Mouse (Mus musculus) hindbrain, embryonic 14.5 days (tissue): ENCODE data around the gene Nckap5. TPM values are rescaled to one million over a fixed set of nuclear protein-coding genes. Genes with fewer than 3 reads are reported as not detected.

Experiments
- ATAC-seq: fragments of 200-750 bp; cut with Nextera tagmentation; 2 replicates; pipeline ENCODE4 v1.8.0; 2017; ENCODE audit warnings: moderate number of reproducible peaks, mild to moderate bottlenecking, moderate TSS enrichment, moderate library complexity; ENCODE audit not compliant: low FRiP score
- DNase-seq: peaks from one replicate; pipeline ENCODE4 v3.0.0-alpha.2; 2015; ENCODE audit warnings: low spot score
- H3K27ac ChIP-seq: fragments of 300-500 bp; sonication (generic); 2 replicates; pipeline ENCODE4 v1.5.1; 2014; ENCODE audit warnings: mild to moderate bottlenecking, moderate library complexity
- H3K27me3 ChIP-seq: fragments of 300-500 bp; sonication (generic); 2 replicates; pipeline ENCODE4 v1.6.1; 2014; ENCODE audit warnings: mild to moderate bottlenecking, low read length, mixed read lengths; ENCODE audit not compliant: control insufficient read depth, insufficient read depth
- H3K36me3 ChIP-seq: fragments of 300-500 bp; sonication (generic); replicated peaks from 2 replicates; pipeline ENCODE4 v1.6.1; 2014; ENCODE audit not compliant: control insufficient read depth, insufficient read depth
- H3K4me1 ChIP-seq: fragments of 300-500 bp; sonication (generic); replicated peaks from 2 replicates; pipeline ENCODE4 v1.6.1; 2014; ENCODE audit warnings: antibody characterized with exemption, low read length, mixed read lengths; ENCODE audit not compliant: control insufficient read depth, insufficient read depth
- H3K4me2 ChIP-seq: fragments of 300-500 bp; sonication (generic); replicated peaks from 2 replicates; pipeline ENCODE4 v1.6.1; 2014; ENCODE audit warnings: mild to moderate bottlenecking, moderate library complexity
- H3K4me3 ChIP-seq: fragments of 300-500 bp; sonication (generic); replicated peaks from 2 replicates; pipeline ENCODE4 v1.5.1; 2014; ENCODE audit warnings: mild to moderate bottlenecking, low read length
- H3K9ac ChIP-seq: fragments of 300-500 bp; sonication (generic); 2 replicates; pipeline ENCODE4 v1.6.1; 2014
- H3K9me3 ChIP-seq: fragments of 300-500 bp; sonication (generic); 2 replicates; pipeline ENCODE4 v1.6.1; 2016; ENCODE audit warnings: low read length; ENCODE audit not compliant: control insufficient read depth
- WGBS: fragments of 180-500 bp; shearing (Covaris S2); extraction: QIAGEN DNeasy Blood & Tissue Kit; methylation state at CpG from one replicate; pipeline ENCODE4 v1.1.7; 2014; 5-methylcytosine and 5-hydroxymethylcytosine counted together
- polyA plus RNA-seq: library from polyadenylated mRNA; unstranded; fragments of >200 nt; fragmentation: Nextera tagmentation; extraction: Ambion mirVana; gene quantifications from 2 replicates; pipeline ENCODE4 v1.2.1, GENCODE M21; 2014

Gene Nckap5
- polyA plus RNA-seq, 1 experiment from 2014 or later: 14.1 TPM

DNA sequence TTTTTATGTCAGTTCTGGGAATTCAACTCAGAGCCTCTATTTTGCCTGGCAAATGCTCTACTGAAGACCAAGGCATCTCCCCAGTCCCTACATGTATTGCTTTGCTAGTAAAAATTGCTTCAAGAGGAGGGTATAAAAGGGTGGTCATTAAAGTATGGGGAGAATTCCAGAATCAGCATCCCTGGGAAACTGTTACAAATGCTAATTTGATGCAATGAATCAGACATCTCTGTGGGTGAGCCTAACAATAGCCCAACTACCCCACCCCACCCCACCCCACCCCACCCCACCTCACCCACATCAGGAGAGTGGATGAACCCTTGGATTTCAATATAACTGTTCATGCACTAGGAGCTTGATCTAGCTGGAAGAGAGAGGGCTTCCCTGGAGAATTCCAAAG lies 77.0 kb downstream of the Nckap5 start:
- no peak for ATAC-seq
- Histone ChIP-seq H3K27ac (no peak overlapping the region), H3K27me3 (no peaks in the 10 kb centered on the region), H3K4me3 (no peak overlapping the region), H3K4me2 (no peak overlapping the region), H3K9me3 (no peaks in the 10 kb centered on the region), H3K9ac (no peak overlapping the region), H3K4me1 (peaks cover 8% of the 10 kb centered on the region; the same call in 1 of the 2 replicates), H3K36me3 (no peaks in the 10 kb centered on the region)
- no peak for DNase-seq

DNA sequence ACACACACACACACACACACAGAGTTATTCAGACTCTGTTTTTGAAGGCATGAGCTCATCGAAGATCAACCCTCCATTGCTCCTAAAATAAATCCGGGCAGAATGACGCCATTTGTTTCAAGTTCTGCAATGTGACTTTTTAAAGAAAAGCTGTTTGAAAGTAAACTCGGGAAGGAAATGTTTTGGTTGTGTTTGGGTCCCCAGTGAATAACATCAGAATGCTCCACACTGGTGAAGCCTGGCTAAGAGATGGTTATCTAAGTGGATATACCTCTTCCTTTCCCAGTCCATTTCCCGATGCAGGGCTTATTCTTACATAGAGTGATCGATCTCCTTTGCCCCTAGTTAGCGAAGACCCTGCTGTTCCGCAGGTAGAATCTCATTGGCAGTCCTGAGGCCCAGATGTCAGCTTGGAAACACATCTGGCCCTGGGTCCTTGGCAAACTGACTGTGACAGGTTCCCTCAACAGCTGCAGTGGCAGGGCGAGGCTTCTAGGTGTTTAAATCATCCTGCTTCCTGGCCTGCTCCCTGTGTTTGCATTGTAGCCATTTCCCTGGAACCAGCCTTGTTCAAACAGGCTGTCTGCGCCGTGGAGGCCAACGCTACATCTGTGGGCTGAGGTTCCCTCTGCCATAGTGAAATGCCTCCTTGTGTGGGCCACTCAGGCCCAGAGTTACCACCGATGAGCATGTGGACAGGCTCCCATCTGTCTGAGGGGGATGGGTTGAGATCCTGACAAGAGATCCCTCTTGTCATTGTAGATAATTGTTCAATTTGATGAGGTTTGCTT lies 78.2 kb downstream of the Nckap5 start:
- no peak overlapping the region for H3K4me2 ChIP-seq
- no peak for DNase-seq

DNA sequence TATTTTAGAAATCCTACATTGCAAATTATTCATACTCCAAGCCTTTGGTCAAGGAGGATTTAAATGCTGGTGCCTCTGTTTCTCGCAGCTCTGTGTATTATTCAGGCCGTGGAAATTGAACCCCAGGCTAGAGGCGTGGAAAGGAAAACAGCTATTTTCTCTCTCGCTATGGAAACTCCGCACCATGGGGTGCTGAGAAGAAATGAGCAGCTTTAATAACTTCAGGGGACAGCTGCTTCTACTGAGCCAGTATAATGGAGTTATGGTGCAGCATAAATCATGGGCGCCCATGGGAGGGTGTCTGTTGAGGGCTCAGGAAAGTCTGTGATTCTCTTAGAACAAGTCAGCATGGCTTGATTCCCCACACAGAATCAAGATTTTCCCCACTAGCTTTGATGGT lies 79.5 kb downstream of the Nckap5 start:
- H3K27ac ChIP-seq: no peak overlapping the region
- WGBS: 27% methylated on average over 6 of the region's 6 CpGs
- H3K36me3 ChIP-seq: no peaks in the 10 kb centered on the region
- no peaks in the 10 kb centered on the region for H3K27me3 ChIP-seq
- no peak overlapping the region for H3K4me2 ChIP-seq
- H3K4me1 ChIP-seq: peaks cover 8% of the 10 kb centered on the region; the same call in 1 of the 2 replicates
- no peak overlapping the region for H3K4me3 ChIP-seq
- H3K9me3 ChIP-seq: no peaks in the 10 kb centered on the region
- DNase-seq (peak; percentile 44), ATAC-seq (peak; percentile 70; the same call in 1 of the 2 replicates)
- H3K9ac ChIP-seq: no peak overlapping the region

More for the DNA sequence above, 78.2 kb downstream of the Nckap5 start:
- ATAC-seq: no peak
- Histone ChIP-seq H3K4me3 (no peak overlapping the region), H3K36me3 (no peaks in the 10 kb centered on the region), H3K9me3 (no peaks in the 10 kb centered on the region), H3K27me3 (no peaks in the 10 kb centered on the region), H3K9ac (no peak overlapping the region), H3K27ac (no peak overlapping the region), H3K4me1 (peaks cover 8% of the 10 kb centered on the region; the same call in 1 of the 2 replicates)
- WGBS: 72% methylated on average over 13 of the region's 13 CpGs

DNA sequence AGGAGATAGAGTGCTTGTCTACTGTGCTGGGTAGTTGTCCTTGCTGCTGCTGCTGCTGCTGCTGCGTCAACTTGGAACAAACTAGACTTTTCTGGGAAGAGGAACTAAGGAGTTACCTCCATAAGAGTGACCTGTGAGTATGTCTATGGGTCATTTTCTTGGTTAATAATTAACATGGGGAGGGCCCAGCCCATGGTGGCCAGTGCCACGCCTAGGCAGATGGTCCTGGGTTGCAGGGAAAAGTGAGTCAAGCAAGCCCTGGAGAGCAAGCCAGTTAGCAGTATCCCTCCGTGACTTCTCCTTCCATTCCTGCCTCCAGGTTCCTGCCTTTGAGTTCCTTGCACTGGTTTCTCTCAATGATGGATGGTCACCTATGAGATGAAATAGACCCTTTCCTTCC lies 80.4 kb downstream of the Nckap5 start:
- no peak for ATAC-seq
- no peak for DNase-seq
- H3K9me3 ChIP-seq: no peaks in the 10 kb centered on the region
- no peaks in the 10 kb centered on the region for H3K36me3 ChIP-seq
- H3K27ac ChIP-seq: no peak overlapping the region
- WGBS: 90% methylated on average over 3 of the region's 3 CpGs
- no peak overlapping the region for H3K4me3 ChIP-seq
- no peak overlapping the region for H3K9ac ChIP-seq
- peaks cover 15% of the 10 kb centered on the region for H3K4me1 ChIP-seq
- H3K4me2 ChIP-seq: no peak overlapping the region
- H3K27me3 ChIP-seq: no peaks in the 10 kb centered on the region

DNA sequence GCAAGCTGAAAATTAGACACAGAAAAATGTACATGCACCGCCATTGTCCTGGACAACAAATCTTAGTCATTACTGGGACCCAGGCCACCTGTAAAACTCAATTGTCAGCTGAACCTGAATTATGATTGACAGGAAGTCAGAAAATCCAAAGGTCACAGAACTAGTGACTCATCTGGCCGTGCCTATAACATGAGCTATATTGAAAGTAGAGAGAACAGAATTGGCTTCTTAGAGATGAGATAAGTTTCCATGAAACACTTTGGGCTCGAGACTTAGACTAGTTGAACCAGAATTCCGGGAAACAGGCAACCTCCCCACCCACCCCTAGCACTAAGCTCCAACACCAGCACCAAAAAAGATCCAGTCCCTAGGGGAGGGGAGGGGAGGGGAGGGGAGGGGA lies 82.7 kb downstream of the Nckap5 start:
- DNase-seq (no peak), ATAC-seq (no peak)
- H3K4me3 ChIP-seq: no peak overlapping the region
- H3K4me1 ChIP-seq: peaks cover 21% of the 10 kb centered on the region
- H3K27ac ChIP-seq: no peak overlapping the region
- H3K4me2 ChIP-seq: no peak overlapping the region
- H3K36me3 ChIP-seq: no peaks in the 10 kb centered on the region
- no peaks in the 10 kb centered on the region for H3K9me3 ChIP-seq
- no peaks in the 10 kb centered on the region for H3K27me3 ChIP-seq
- H3K9ac ChIP-seq: no peak overlapping the region
- WGBS: 95% methylated on average over 4 of the region's 4 CpGs

DNA sequence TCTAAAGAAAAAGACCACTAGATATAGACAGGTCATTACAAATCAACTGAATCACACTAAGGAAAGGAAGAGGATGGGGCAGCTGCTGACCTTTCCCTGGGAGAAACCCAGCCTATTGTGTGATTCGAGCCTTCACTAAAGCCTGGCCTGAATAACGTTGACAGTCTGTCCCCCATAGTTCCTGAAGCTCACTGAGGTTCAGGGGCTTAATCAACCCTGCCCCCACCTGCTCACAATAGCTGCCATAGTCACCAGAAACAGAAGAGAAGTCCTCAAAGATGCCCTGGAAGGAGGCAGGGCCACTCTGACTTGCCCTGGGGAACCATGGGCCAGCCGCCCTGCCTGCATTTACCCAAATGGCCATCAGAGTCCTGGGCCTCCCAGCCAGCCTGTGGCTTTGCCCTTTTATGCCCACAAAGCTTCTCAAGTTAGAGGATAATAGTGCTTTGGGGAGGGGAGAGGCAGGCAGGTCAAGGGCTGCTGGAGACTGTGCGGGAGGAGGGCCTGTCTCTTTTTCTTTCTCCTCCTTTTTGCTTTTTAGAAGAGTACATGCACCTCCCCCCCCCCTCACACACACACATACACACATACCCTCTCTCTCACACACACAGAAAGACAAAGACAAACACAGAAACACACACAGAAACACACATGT lies 85.0 kb downstream of the Nckap5 start:
- Histone ChIP-seq H3K9ac (no peak overlapping the region), H3K36me3 (no peaks in the 10 kb centered on the region), H3K4me1 (peaks cover 13% of the 10 kb centered on the region), H3K4me3 (no peak overlapping the region), H3K27me3 (no peaks in the 10 kb centered on the region), H3K4me2 (no peak overlapping the region), H3K27ac (no peak overlapping the region), H3K9me3 (no peaks in the 10 kb centered on the region)
- ATAC-seq (0 out of 2 replicates have a peak, but pooled peaks have one; percentile 14), DNase-seq (no peak)
- WGBS: 7% methylated on average over 4 of the region's 4 CpGs

DNA sequence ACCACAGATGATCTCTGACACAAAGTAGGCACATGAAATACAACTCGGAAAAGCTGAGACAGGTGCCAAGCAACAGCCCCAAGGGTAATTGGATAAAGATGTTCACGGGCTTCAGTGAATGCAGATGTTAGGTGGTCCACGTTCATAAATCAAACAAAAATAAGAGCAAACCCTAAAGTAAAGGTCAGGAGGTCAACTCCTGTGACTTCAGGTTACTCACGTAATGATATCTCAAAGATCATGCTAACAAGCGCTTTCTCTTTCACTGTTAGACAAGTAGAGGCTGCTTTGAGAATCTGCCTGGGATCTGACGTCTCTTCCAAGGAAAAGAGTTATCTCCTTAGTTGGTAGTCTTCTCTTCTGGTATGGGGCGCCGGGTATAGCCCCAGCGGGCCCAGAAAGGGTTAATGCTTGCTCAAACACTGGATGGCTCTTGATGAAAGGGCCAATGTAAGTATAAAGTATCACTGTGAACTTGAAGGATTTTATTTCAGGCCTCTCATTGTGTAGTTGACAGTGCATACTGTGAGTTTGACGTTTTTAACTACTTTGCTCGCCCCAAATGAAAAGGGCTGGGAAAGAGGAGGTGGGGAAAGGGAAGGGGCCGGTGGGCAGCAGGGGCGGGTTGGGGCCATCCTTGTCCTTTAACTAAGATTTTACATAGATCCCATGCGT lies 85.8 kb downstream of the Nckap5 start:
- ATAC-seq (no peak), DNase-seq (no peak)
- no peak overlapping the region for H3K4me2 ChIP-seq
- H3K9ac ChIP-seq: no peak overlapping the region
- H3K4me3 ChIP-seq: no peak overlapping the region
- H3K27ac ChIP-seq: no peak overlapping the region
- WGBS: 36% methylated on average over 14 of the region's 14 CpGs
- H3K36me3 ChIP-seq: no peaks in the 10 kb centered on the region
- no peaks in the 10 kb centered on the region for H3K9me3 ChIP-seq
- no peaks in the 10 kb centered on the region for H3K27me3 ChIP-seq
- H3K4me1 ChIP-seq: peaks cover 13% of the 10 kb centered on the region

DNA sequence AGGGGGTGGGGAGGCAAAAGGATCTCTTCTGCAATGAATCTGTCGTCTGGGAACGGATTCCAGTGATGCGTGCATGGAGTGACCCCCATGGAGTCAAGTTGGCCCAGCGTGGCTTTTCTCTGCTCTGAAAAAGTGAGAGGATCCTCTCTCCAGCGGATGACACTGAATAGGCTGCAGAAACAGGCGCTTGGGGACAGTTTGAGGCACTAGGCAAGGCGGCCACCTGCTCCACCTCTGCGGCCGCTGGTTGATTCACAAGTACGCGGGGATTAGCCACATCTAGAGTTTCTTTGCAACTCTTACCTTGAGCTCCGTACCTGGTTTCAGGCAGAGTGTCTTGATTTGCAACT lies 92.3 kb downstream of the Nckap5 start:
- DNase-seq: no peak
- Histone ChIP-seq H3K36me3 (no peaks in the 10 kb centered on the region), H3K27me3 (no peaks in the 10 kb centered on the region), H3K4me3 (peak overlapping the region; percentile 40), H3K27ac (peak overlapping the region; percentile 80), H3K4me2 (peak overlapping the region; percentile 82), H3K4me1 (peaks cover 12% of the 10 kb centered on the region), H3K9ac (peak overlapping the region; percentile 65), H3K9me3 (no peaks in the 10 kb centered on the region)
- ATAC-seq: no peak; the same call in 1 of the 2 replicates
- whole genome bisulfite sequencing: 0% methylated on average over 12 of the region's 12 CpGs

DNA sequence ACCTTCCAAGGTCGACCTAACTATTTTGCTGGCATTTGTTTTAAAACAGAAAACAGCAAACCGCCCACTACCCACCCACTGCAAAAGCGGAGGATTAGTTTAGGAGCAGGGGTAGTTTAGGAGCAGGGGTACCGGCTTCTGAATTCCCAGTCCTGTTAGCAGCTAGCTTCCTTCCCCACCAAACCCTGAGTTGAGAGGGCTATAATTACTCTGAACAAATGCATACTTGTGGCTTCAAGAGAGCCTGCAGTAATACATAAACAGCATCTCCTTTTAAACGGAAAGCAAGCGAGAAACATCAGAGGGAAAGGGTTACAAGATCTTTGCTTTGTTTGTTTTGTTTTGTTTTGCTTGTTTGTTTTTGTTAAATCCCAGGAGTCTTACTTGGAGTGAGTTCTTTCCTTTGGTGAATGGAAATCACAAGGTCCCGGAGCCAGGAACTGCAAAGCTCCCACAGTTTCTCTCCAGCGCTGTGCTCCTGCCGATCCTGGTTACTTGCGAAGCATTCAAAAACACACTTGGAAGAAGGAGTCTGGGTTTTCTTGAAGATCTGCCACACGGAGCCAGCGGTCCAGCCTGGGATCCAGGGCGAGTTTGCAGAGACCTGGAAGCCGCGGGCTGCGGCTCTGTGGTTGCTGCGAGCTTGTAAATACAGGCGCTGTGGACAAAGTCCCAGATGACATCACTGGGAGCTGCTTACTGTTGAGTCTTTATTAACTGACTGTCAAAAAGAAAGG lies 92.9 kb downstream of the Nckap5 start:
- Histone ChIP-seq H3K36me3 (no peaks in the 10 kb centered on the region), H3K4me1 (peaks cover 12% of the 10 kb centered on the region), H3K9me3 (no peaks in the 10 kb centered on the region), H3K4me3 (peak overlapping the region; percentile 40), H3K27ac (peak overlapping the region; percentile 80), H3K9ac (peak overlapping the region; percentile 65), H3K27me3 (no peaks in the 10 kb centered on the region), H3K4me2 (peak overlapping the region; percentile 82)
- ATAC-seq: peak; percentile 53; the same call in 1 of the 2 replicates
- 3% methylated on average over 18 of the region's 18 CpGs for WGBS
- DNase-seq: peak; percentile 44
